Mouse (Mus musculus) C2C12 (cell line): ENCODE results near the gene Akap2.

Source experiments
- CTCF ChIP-seq: IDR thresholded peaks from one replicate; pipeline ENCODE4 v1.5.1; 2011; ENCODE audit not compliant: control insufficient read depth, insufficient read depth, insufficient read length
- MAX ChIP-seq: IDR thresholded peaks from one replicate; pipeline ENCODE4 v1.6.1; 2011; ENCODE audit warnings: mild to moderate bottlenecking, control low read depth

GRCm38 (mm10) chr4:57883520-57884421, 166.3 kb downstream of the Akap2 start:
- TF ChIP-seq CTCF (no peak), MAX (no peak)
